Comparison of ENCODE assay signal across 8 mouse cellular contexts in genomic region chr9:49485892-49486311, GRCm38 (mm10). TPM values are rescaled to one million over a fixed set of nuclear protein-coding genes. Genes with fewer than 3 reads are reported as not detected.
DNase-seq lines count a peak whose midpoint lies in the region; ATAC-seq and TF ChIP-seq lines count a peak whose summit lies in the region.

Gene Ttc12 (minus strand): TSS chr9:49486225.

- no peak within 1 kb of the TSS for H3K27ac ChIP-seq in forebrain, embryonic 14.5 days (ENCODE audit: low read depth, low read length)
- peak within 1 kb of the TSS; percentile 32; the same call in 1 of the 2 replicates for H3K27ac ChIP-seq in lung, postnatal 0 days (ENCODE audit: low read length)
- H3K27ac ChIP-seq in olfactory bulb, adult 2 months (ENCODE audit: insufficient read depth, low read depth, low read length) = no peak within 1 kb of the TSS

- no peaks in the 10 kb centered on the region for H3K36me3 ChIP-seq in forebrain, embryonic 14.5 days (ENCODE audit: control insufficient read depth, insufficient read depth, low read length)
- H3K36me3 ChIP-seq in lung, postnatal 0 days (ENCODE audit: insufficient read depth, low read length) = no peaks in the 10 kb centered on the region

- no peak for TF ChIP-seq EP300 in lung, postnatal 0 days (IDR thresholded peaks at IDR 0.05)

- peak within 1 kb of the TSS; percentile 83 for H3K4me2 ChIP-seq in forebrain, embryonic 14.5 days (ENCODE audit: low read length)
- peak within 1 kb of the TSS; percentile 87 for H3K4me2 ChIP-seq in lung, postnatal 0 days (replicated peaks; ENCODE audit: low read depth, low read length)

- no peak for TF ChIP-seq CTCF in lung, postnatal 0 days (IDR thresholded peaks at IDR 0.05)
- no peak for TF ChIP-seq CTCF in olfactory bulb, adult 2 months (IDR thresholded peaks at IDR 0.05; ENCODE audit: insufficient read depth, low read depth, low read length)

- peak; percentile 75 for DNase-seq in MN1 (ENCODE audit: low spot score)
- peak; percentile 71 for DNase-seq in forebrain, embryonic 14.5 days (ENCODE audit: low spot score)
- peak; percentile 87 to 89 for DNase-seq in heart, postnatal 36 days
- DNase-seq in layer of hippocampus, adult 9-11 months = peak; percentile 77
- peak; percentile 90 for DNase-seq in lung, postnatal 0 days (ENCODE audit: low spot score)
- DNase-seq in thymus, postnatal 25 days = peak; percentile 78

- H3K9me3 ChIP-seq in forebrain, embryonic 14.5 days (replicated peaks; ENCODE audit: control insufficient read depth, low read length) = no peaks in the 10 kb centered on the region
- no peaks in the 10 kb centered on the region for H3K9me3 ChIP-seq in lung, postnatal 0 days (ENCODE audit: low read length)

- intact Hi-C loops in heart, postnatal 36 days (cut with DNase I) = no loop called here

- H3K4me3 ChIP-seq in forebrain, embryonic 14.5 days (ENCODE audit: low read depth, low read length) = peak within 1 kb of the TSS; percentile 39
- H3K4me3 ChIP-seq in lung, postnatal 0 days (ENCODE audit: low read depth, low read length) = peak within 1 kb of the TSS; percentile 59
- peak within 1 kb of the TSS; percentile 48 for H3K4me3 ChIP-seq in olfactory bulb, adult 2 months (ENCODE audit: insufficient read depth, low read depth, low read length)

- peaks cover 6% of the 10 kb centered on the region for H3K4me1 ChIP-seq in forebrain, embryonic 14.5 days (ENCODE audit: control insufficient read depth, insufficient read depth, low read length)
- H3K4me1 ChIP-seq in lung, postnatal 0 days (ENCODE audit: insufficient read depth, low read depth, low read length) = no peaks in the 10 kb centered on the region
- peaks cover 17% of the 10 kb centered on the region for H3K4me1 ChIP-seq in olfactory bulb, adult 2 months (ENCODE audit: control insufficient read depth, insufficient read depth, low read length)

- TF ChIP-seq POLR2A in olfactory bulb, adult 2 months (IDR thresholded peaks at IDR 0.05; ENCODE audit: insufficient read depth, low read depth, low read length) = no peak

- ATAC-seq in cerebellum, adult (ENCODE audit: insufficient number of reproducible peaks, low FRiP score, low TSS enrichment) = peak; percentile 53
- ATAC-seq in forebrain, embryonic 14.5 days = peak; percentile 83
- ATAC-seq in lung, postnatal 0 days = peak; percentile 93

- peak within 1 kb of the TSS; percentile 51 for H3K9ac ChIP-seq in forebrain, embryonic 14.5 days (ENCODE audit: low read length)
- H3K9ac ChIP-seq in lung, postnatal 0 days (replicated peaks; ENCODE audit: low read depth) = peak within 1 kb of the TSS; percentile 39; the same call in 1 of the 2 replicates

- 0% methylated on average over 18 of the region's 18 CpGs for WGBS in forebrain, embryonic 14.5 days
- WGBS in lung, postnatal 0 days = under 1% methylated on average over 18 of the region's 18 CpGs
- WGBS in olfactory bulb, adult 2 months = under 1% methylated on average over 18 of the region's 18 CpGs

- no peaks in the 10 kb centered on the region for H3K27me3 ChIP-seq in forebrain, embryonic 14.5 days (replicated peaks; ENCODE audit: control insufficient read depth, insufficient read depth, low read length)
- no peaks in the 10 kb centered on the region for H3K27me3 ChIP-seq in lung, postnatal 0 days (replicated peaks; ENCODE audit: insufficient read depth, low read length)

RNA-seq across cellular contexts. Expression of gene Ttc12, which starts in this region (rescaled TPM):
- 0.98 and 1.0 TPM in 2 replicates for polyA plus RNA-seq in forebrain, embryonic 14.5 days (2014; fragmentation: Nextera tagmentation; extraction: Ambion mirVana)
- 10 to 100 TPM in 1 of 2 experiments, 1 to 10 TPM in 1; 9.9 to 12.3 TPM for total RNA-seq in heart, postnatal 36 days (2021)
- 3.5 and 4.0 TPM in 2 replicates for polyA plus RNA-seq in lung, postnatal 0 days (2015; fragmentation: Nextera tagmentation; extraction: Ambion mirVana)
- polyA plus RNA-seq in olfactory bulb, adult 2 months (2012; ENCODE audit: insufficient read depth, insufficient read length, low replicate concordance, missing spikeins) = not detected in 2 replicates
